Mouse (Mus musculus) stomach, embryonic 16.5 days (tissue): Measurements from ENCODE around the gene Tead3. TPM values are rescaled to one million over a fixed set of nuclear protein-coding genes. Genes with fewer than 3 reads are reported as not detected.
A peak's percentile ranks its signal among the peaks of the same experiment; 100 is the strongest.
"Not testable (repeated sequence)": the region's sequence is repeated elsewhere in the genome, so short reads cannot be mapped to it uniquely, and the experiment has no call there.

ENCODE experiments used
- ATAC-seq: fragments of 200-750 bp; cut with Nextera tagmentation; 2 replicates; pipeline ENCODE4 v1.8.0; 2017; ENCODE audit warnings: moderate number of reproducible peaks, moderate TSS enrichment; ENCODE audit not compliant: insufficient read depth, low FRiP score
- H3K27ac ChIP-seq: fragments of 300-500 bp; sonication (generic); 2 replicates; pipeline ENCODE4 v1.5.1; 2014; ENCODE audit warnings: low read length
- H3K27me3 ChIP-seq: fragments of 300-500 bp; sonication (generic); 2 replicates; pipeline ENCODE4 v1.6.1; 2014; ENCODE audit warnings: low read length, control low read depth, mixed read lengths; ENCODE audit not compliant: control insufficient read depth, insufficient read depth
- H3K36me3 ChIP-seq: fragments of 300-500 bp; sonication (generic); 2 replicates; pipeline ENCODE4 v1.6.1; 2014; ENCODE audit warnings: low read length; ENCODE audit not compliant: control insufficient read depth, insufficient read depth
- H3K4me1 ChIP-seq: fragments of 300-500 bp; sonication (generic); 2 replicates; pipeline ENCODE4 v1.6.1; 2014; ENCODE audit warnings: low read length, control low read depth, mixed read lengths; ENCODE audit not compliant: control insufficient read depth, insufficient read depth
- H3K4me2 ChIP-seq: fragments of 300-500 bp; sonication (generic); 2 replicates; pipeline ENCODE4 v1.6.1; 2014; ENCODE audit warnings: low read depth, low read length, mixed read lengths
- H3K4me3 ChIP-seq: fragments of 300-500 bp; sonication (generic); replicated peaks from 2 replicates; pipeline ENCODE4 v1.5.1; 2014; ENCODE audit warnings: mild to moderate bottlenecking, low read length
- H3K9ac ChIP-seq: fragments of 300-500 bp; sonication (generic); 2 replicates; pipeline ENCODE4 v1.6.1; 2014; ENCODE audit warnings: low read length
- H3K9me3 ChIP-seq: fragments of 300-500 bp; sonication (generic); replicated peaks from 2 replicates; pipeline ENCODE4 v1.6.1; 2016; ENCODE audit warnings: low read length, control low read depth; ENCODE audit not compliant: control insufficient read depth
- WGBS: fragments of 180-500 bp; shearing (Covaris S2); extraction: QIAGEN DNeasy Blood & Tissue Kit; methylation state at CpG from one replicate; pipeline ENCODE4 v1.1.7; 2014; 5-methylcytosine and 5-hydroxymethylcytosine counted together
- polyA plus RNA-seq: library from polyadenylated mRNA; unstranded; fragments of >200 nt; fragmentation: Nextera tagmentation; extraction: Ambion mirVana; gene quantifications from 2 replicates; pipeline ENCODE4 v1.2.1, GENCODE M21; 2015

Gene Tead3
- polyA plus RNA-seq, 1 experiment from 2014 or later: 11.8 TPM

GRCm38 (mm10) chr17:28328946-28329345 is 21.7 kb downstream of the Tead3 start:
- no peaks in the 10 kb centered on the region; the same call in 1 of the 2 replicates for H3K9me3 ChIP-seq
- H3K9ac ChIP-seq: peak overlapping the region; percentile 100
- WGBS: under 1% methylated on average over 25 of the region's 25 CpGs
- peaks cover 18% of the 10 kb centered on the region for H3K36me3 ChIP-seq
- H3K4me1 ChIP-seq: peaks cover 43% of the 10 kb centered on the region
- peak overlapping the region; percentile 98 for H3K4me3 ChIP-seq
- H3K27ac ChIP-seq: peak overlapping the region; percentile 96
- no peak; the same call in none of the 2 replicates for ATAC-seq
- peak overlapping the region; percentile 97 for H3K4me2 ChIP-seq
- H3K27me3 ChIP-seq: no peaks in the 10 kb centered on the region

- Histone ChIP-seq H3K4me2 (peak within 1 kb of the TSS; percentile 97), H3K4me1 (peaks cover 38% of the 10 kb centered on the region), H3K36me3 (peaks cover 20% of the 10 kb centered on the region), H3K27me3 (no peaks in the 10 kb centered on the region), H3K27ac (peak within 1 kb of the TSS; percentile 96), H3K4me3 (peak within 1 kb of the TSS; percentile 98), H3K9ac (peak within 1 kb of the TSS; percentile 100), H3K9me3 (no peaks in the 10 kb centered on the region; the same call in 1 of the 2 replicates)
- peak; percentile 89 for ATAC-seq
- 0% methylated on average over 67 of the region's 67 CpGs for WGBS
These were observed 22.2 kb downstream of the Tead3 start, which contains the start of gene Rpl10a for GRCm38 (mm10) chr17:28328366-28328928. Rpl10a (plus strand) TSS chr17:28328471.

- H3K4me1 ChIP-seq: peaks cover 32% of the 10 kb centered on the region
- 6% methylated on average over 22 of the region's 22 CpGs for WGBS
- no peaks in the 10 kb centered on the region; the same call in 1 of the 2 replicates for H3K9me3 ChIP-seq
- peak overlapping the region; percentile 80 for H3K9ac ChIP-seq
- peak overlapping the region; percentile 96 for H3K27ac ChIP-seq
- peaks cover 20% of the 10 kb centered on the region for H3K36me3 ChIP-seq
- peak; percentile 49 for ATAC-seq
- H3K4me2 ChIP-seq: peak overlapping the region; percentile 97
- H3K27me3 ChIP-seq: no peaks in the 10 kb centered on the region
- H3K4me3 ChIP-seq: peak overlapping the region; percentile 98
These were observed 22.8 kb downstream of the Tead3 start for GRCm38 (mm10) chr17:28327673-28328325.

GRCm38 (mm10) chr17:28326951-28327350 is 23.7 kb downstream of the Tead3 start:
- Histone ChIP-seq H3K4me2 (no peak overlapping the region), H3K4me1 (peaks cover 24% of the 10 kb centered on the region), H3K27me3 (no peaks in the 10 kb centered on the region), H3K36me3 (peaks cover 22% of the 10 kb centered on the region), H3K9me3 (no peaks in the 10 kb centered on the region; the same call in 1 of the 2 replicates), H3K4me3 (no peak overlapping the region), H3K9ac (peak overlapping the region; percentile 80), H3K27ac (peak overlapping the region; percentile 96)
- 74% methylated on average over 3 of the region's 3 CpGs for WGBS
- ATAC-seq: no peak

- H3K36me3 ChIP-seq: peaks cover 16% of the 10 kb centered on the region
- no peak overlapping the region for H3K4me3 ChIP-seq
- no peak overlapping the region for H3K9ac ChIP-seq
- 88% methylated on average over 8 of the region's 8 CpGs for WGBS
- no peak for ATAC-seq
- H3K4me1 ChIP-seq: peaks cover 21% of the 10 kb centered on the region
- no peak overlapping the region for H3K27ac ChIP-seq
- no peaks in the 10 kb centered on the region for H3K27me3 ChIP-seq
- no peak overlapping the region for H3K4me2 ChIP-seq
- no peaks in the 10 kb centered on the region; the same call in 1 of the 2 replicates for H3K9me3 ChIP-seq
These were observed 24.9 kb downstream of the Tead3 start for GRCm38 (mm10) chr17:28325751-28326150.

GRCm38 (mm10) chr17:28324416-28324815 is 26.2 kb downstream of the Tead3 start:
- H3K4me3 ChIP-seq, H3K9me3 ChIP-seq, H3K27ac ChIP-seq, ATAC-seq, H3K27me3 ChIP-seq, H3K4me2 ChIP-seq, H3K9ac ChIP-seq: not testable (repeated sequence)
- peaks cover 14% of the 10 kb centered on the region for H3K36me3 ChIP-seq
- H3K4me1 ChIP-seq: peaks cover 13% of the 10 kb centered on the region
- 93% methylated on average over 7 of the region's 7 CpGs for WGBS

GRCm38 (mm10) chr17:28323786-28324185 is 26.8 kb downstream of the Tead3 start:
- Histone ChIP-seq H3K27ac (no peak overlapping the region), H3K4me3 (no peak overlapping the region), H3K36me3 (peaks cover 19% of the 10 kb centered on the region), H3K9me3 (no peaks in the 10 kb centered on the region; the same call in 1 of the 2 replicates), H3K9ac (no peak overlapping the region), H3K4me2 (no peak overlapping the region), H3K27me3 (no peaks in the 10 kb centered on the region), H3K4me1 (peaks cover 13% of the 10 kb centered on the region; the same call in 1 of the 2 replicates)
- no peak for ATAC-seq
- WGBS: 82% methylated on average over 8 of the region's 8 CpGs

- H3K4me3 ChIP-seq: no peak overlapping the region
- no peaks in the 10 kb centered on the region for H3K27me3 ChIP-seq
- no peak overlapping the region for H3K9ac ChIP-seq
- ATAC-seq: no peak
- H3K36me3 ChIP-seq: peaks cover 28% of the 10 kb centered on the region
- no peaks in the 10 kb centered on the region; the same call in 1 of the 2 replicates for H3K9me3 ChIP-seq
- no peak overlapping the region for H3K27ac ChIP-seq
- no peak overlapping the region for H3K4me2 ChIP-seq
- 89% methylated on average over 4 of the region's 4 CpGs for WGBS
- H3K4me1 ChIP-seq: no peaks in the 10 kb centered on the region
These were observed 28.9 kb downstream of the Tead3 start for GRCm38 (mm10) chr17:28321700-28322099.

- Histone ChIP-seq H3K9me3 (no peaks in the 10 kb centered on the region), H3K4me1 (peaks cover 13% of the 10 kb centered on the region), H3K36me3 (peaks cover 24% of the 10 kb centered on the region), H3K4me3 (no peak overlapping the region), H3K4me2 (no peak overlapping the region), H3K9ac (no peak overlapping the region), H3K27me3 (no peaks in the 10 kb centered on the region), H3K27ac (no peak overlapping the region)
- 86% methylated on average over 9 of the region's 9 CpGs for WGBS
- ATAC-seq: no peak
These were observed 32.9 kb downstream of the Tead3 start for GRCm38 (mm10) chr17:28317725-28318124.
